Mouse (Mus musculus): ENCODE data around the gene Gm21988. TPM values are rescaled to one million over a fixed set of nuclear protein-coding genes. Genes with fewer than 3 reads are reported as not detected.
A peak's percentile ranks its signal among the peaks of the same experiment; 100 is the strongest.

Gene Gm21988
- polyA plus RNA-seq, 1 experiment from 2014 or later, result 5.2 TPM

DNA sequence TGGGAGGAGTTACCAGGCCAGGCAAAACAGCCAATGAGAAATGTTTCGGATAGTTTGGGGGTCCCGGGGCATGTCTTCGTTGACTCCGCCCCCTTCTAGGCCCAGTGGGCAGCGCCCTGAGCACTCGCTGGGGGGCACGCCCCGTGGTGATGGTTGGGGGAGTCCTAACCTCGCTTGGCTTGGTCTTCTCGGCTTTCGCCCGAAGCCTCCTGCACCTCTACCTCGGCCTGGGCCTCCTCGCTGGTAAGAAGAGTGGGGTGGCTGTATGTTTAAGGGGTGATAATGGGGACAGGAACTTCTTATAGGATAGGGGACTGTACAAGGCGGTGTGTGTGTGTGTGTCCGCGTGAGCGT, 24.8 kb downstream of the Gm21988 start:
- H3K36me3 ChIP-seq (replicated peaks), result no peaks in the 10 kb centered on the region
- peaks cover 36% of the 10 kb centered on the region for H3K4me1 ChIP-seq (replicated peaks)
- H3K9ac ChIP-seq, result no peak overlapping the region
- peaks cover 66% of the 10 kb centered on the region for H3K27me3 ChIP-seq
- no peaks in the 10 kb centered on the region for H3K9me3 ChIP-seq (replicated peaks)
- 12% methylated on average over 18 of the region's 18 CpGs for WGBS (ENCODE audit: insufficient replicate concordance)
- no peak overlapping the region for H3K27ac ChIP-seq (replicated peaks)
- H3K4me2 ChIP-seq, result peak overlapping the region; percentile 60
- peak overlapping the region; percentile 36; the same call in 1 of the 2 replicates for H3K4me3 ChIP-seq (replicated peaks)
- no peak; the same call in 1 of the 2 replicates for ATAC-seq (ENCODE audit: insufficient read depth)

DNA sequence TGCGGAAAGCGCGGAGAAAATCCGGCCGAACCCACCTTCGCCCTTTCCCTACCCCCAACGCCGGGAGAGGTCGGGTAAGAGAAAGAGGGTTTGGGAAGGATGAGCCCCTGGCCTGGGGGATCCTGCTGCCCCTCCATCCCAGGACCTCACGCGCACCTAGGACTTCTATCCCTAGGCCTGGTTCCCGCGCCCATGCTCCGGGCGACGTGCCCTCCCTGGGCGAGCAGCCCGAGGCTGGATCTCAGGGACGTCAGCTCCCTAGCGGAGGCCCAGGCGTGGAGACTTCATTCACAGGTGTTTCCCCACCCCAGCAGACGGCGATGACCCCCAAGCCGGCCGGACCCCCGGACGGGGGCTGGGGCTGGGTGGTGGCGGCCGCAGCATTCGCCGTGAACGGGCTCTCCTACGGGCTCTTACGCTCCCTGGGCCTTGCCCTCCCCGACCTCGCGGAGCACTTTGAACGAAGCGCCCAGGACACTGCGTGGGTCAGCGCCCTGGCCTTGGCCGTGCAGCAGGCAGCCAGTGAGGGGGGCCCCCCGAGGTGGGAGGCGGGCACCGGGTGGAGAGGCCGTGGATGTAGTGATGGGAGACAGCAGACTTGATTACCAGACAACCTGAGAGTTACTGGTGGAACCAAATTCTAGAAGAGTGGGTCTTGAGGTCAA, 25.3 kb downstream of the Gm21988 start:
- 2% methylated on average over 46 of the region's 46 CpGs for WGBS (ENCODE audit: insufficient replicate concordance)
- no peak overlapping the region for H3K9ac ChIP-seq
- ATAC-seq (ENCODE audit: insufficient read depth), result peak; percentile 29; the same call in 1 of the 2 replicates

DNA sequence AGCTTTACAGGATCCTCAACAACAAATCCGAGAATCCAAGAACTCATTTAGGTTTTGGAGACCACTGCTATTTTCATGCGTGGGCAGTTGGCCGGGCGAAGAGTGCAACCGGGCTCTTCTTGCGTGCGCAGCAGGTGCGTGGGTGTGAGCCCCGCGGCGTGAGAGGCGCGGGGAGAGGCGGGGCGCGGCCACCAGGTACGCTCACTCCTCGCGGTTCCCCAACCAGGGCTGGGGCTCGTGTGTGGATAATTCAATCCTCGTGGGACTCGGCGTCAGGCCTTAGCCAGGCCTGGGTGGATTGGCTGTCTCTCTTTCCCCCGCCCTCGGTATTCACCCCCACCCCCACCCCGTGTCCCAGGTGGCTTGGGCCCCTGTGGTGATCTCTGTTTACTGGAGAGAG, 25.9 kb downstream of the Gm21988 start:
- peak overlapping the region; percentile 36 for H3K4me3 ChIP-seq (replicated peaks)
- H3K4me2 ChIP-seq, result peak overlapping the region; percentile 60
- no peaks in the 10 kb centered on the region for H3K9me3 ChIP-seq (replicated peaks)
- H3K27me3 ChIP-seq, result peaks cover 66% of the 10 kb centered on the region
- no peak overlapping the region for H3K9ac ChIP-seq
- H3K36me3 ChIP-seq (replicated peaks), result no peaks in the 10 kb centered on the region
- WGBS (ENCODE audit: insufficient replicate concordance), result 8% methylated on average over 26 of the region's 26 CpGs
- no peak for ATAC-seq (ENCODE audit: insufficient read depth)
- H3K27ac ChIP-seq (replicated peaks), result no peak overlapping the region
- H3K4me1 ChIP-seq (replicated peaks), result peaks cover 25% of the 10 kb centered on the region

More for the DNA sequence above, 25.3 kb downstream of the Gm21988 start:
- Histone ChIP-seq H3K27ac (replicated peaks) (no peak overlapping the region), H3K4me2 (peak overlapping the region; percentile 60), H3K27me3 (peaks cover 66% of the 10 kb centered on the region), H3K4me3 (replicated peaks) (peak overlapping the region; percentile 36), H3K36me3 (replicated peaks) (no peaks in the 10 kb centered on the region), H3K9me3 (replicated peaks) (no peaks in the 10 kb centered on the region), H3K4me1 (replicated peaks) (peaks cover 31% of the 10 kb centered on the region)

DNA sequence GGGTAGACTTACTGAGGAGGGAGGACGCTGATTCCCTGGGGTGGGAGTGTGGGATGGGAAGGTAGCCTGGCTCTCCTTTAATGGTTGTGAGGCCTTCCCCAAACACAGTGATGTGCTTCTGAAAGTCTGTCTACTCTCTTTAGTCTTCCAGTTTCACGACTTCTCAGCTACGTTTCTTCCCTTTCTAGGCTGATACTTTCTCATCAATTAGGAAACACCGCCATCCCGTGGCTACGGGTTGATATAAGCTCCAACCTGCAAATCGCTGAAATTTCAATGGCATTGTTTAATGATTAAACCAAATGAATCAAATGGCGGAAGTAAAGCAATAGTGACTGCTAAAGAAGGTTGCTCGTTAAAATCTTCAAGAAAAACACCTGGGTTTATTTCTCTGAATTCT, 26.7 kb downstream of the Gm21988 start:
- H3K27me3 ChIP-seq, result peaks cover 66% of the 10 kb centered on the region
- 9% methylated on average over 9 of the region's 9 CpGs for WGBS (ENCODE audit: insufficient replicate concordance)
- no peak overlapping the region for H3K27ac ChIP-seq (replicated peaks)
- no peak overlapping the region for H3K4me2 ChIP-seq
- H3K9me3 ChIP-seq (replicated peaks), result no peaks in the 10 kb centered on the region
- peaks cover 16% of the 10 kb centered on the region for H3K4me1 ChIP-seq (replicated peaks)
- H3K4me3 ChIP-seq (replicated peaks), result no peak overlapping the region
- H3K9ac ChIP-seq, result no peak overlapping the region
- no peaks in the 10 kb centered on the region for H3K36me3 ChIP-seq (replicated peaks)
- no peak for ATAC-seq (ENCODE audit: insufficient read depth)

DNA sequence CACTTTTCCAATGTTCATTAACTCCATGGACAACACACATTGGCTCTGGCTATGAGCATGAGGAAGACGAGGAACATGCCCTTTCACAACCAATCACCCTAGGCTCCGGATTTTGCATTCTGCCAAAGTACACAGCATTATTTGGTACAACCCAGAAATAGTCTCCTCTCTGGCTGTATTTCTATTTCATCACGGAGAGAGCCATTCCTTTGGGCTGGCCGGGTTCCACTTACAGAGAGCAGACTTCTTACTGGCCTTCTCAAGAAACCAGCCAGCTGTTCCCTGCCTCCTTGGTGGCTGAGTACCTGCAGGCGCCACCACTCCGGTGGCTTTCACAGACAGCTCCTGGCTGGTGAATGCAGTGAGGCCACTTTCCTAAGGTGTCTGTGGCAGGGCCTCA, 27.2 kb downstream of the Gm21988 start, which contains the start of gene Slc16a11:
Gene Slc16a11 (plus strand): TSS at position 330 of the 400 bp plus-strand sequence.
- no peak within 1 kb of the TSS for H3K9ac ChIP-seq
- no peaks in the 10 kb centered on the region for H3K36me3 ChIP-seq (replicated peaks)
- peak within 1 kb of the TSS; percentile 60 for H3K4me2 ChIP-seq
- peaks cover 66% of the 10 kb centered on the region for H3K27me3 ChIP-seq
- peaks cover 16% of the 10 kb centered on the region for H3K4me1 ChIP-seq (replicated peaks)
- no peak within 1 kb of the TSS for H3K4me3 ChIP-seq (replicated peaks)
- no peak within 1 kb of the TSS for H3K27ac ChIP-seq (replicated peaks)
- whole genome bisulfite sequencing (ENCODE audit: insufficient replicate concordance), result 50% methylated on average over 6 of the region's 6 CpGs
- no peaks in the 10 kb centered on the region for H3K9me3 ChIP-seq (replicated peaks)
- ATAC-seq (ENCODE audit: insufficient read depth), result no peak

DNA sequence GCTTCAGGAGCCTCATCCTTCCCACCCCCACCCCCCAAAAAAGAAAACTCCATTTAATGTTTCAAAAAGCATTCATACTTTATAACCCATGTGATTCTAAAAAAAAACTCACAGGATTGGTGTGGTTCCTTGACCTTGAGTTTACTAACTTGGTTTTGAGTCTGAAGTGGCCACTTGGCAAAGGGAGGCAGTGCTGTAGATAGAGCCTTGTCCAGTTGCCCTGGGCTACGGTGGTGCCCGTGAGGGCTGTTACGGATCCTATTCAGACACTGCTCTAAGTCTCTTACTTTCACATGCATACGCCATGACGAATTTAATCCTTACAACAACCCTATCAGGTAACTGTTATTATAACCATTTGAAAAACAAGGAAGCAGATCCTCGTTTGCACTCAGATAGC, 27.7 kb downstream of the Gm21988 start:
- Histone ChIP-seq H3K4me2 (no peak overlapping the region), H3K27ac (replicated peaks) (no peak overlapping the region), H3K27me3 (peaks cover 67% of the 10 kb centered on the region), H3K4me3 (replicated peaks) (no peak overlapping the region), H3K9me3 (replicated peaks) (no peaks in the 10 kb centered on the region), H3K36me3 (replicated peaks) (no peaks in the 10 kb centered on the region), H3K9ac (no peak overlapping the region), H3K4me1 (replicated peaks) (peaks cover 16% of the 10 kb centered on the region)
- 69% methylated on average over 6 of the region's 6 CpGs for WGBS (ENCODE audit: insufficient replicate concordance)
- ATAC-seq (ENCODE audit: insufficient read depth), result no peak

DNA sequence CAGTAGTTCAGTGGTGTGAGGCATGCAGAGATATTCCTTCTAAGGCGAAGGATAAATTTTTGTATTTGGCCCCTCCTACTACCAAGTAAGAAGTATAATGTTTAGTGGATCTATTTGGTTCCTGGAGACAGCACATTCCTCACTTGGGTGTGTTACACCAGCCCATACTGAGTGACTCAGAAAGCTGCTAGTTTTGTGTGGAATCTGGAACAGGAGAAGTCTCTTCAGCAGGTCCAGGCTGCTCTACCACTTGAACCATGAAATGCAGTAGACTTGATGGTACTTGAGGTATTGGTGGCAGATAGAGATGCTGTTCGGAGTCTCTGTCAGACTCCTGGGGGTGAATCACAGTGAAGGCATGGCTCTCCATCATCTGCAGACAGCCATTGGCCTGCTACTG, 28.9 kb downstream of the Gm21988 start:
- 80% methylated on average over 2 of the region's 2 CpGs for WGBS (ENCODE audit: insufficient replicate concordance)

DNA sequence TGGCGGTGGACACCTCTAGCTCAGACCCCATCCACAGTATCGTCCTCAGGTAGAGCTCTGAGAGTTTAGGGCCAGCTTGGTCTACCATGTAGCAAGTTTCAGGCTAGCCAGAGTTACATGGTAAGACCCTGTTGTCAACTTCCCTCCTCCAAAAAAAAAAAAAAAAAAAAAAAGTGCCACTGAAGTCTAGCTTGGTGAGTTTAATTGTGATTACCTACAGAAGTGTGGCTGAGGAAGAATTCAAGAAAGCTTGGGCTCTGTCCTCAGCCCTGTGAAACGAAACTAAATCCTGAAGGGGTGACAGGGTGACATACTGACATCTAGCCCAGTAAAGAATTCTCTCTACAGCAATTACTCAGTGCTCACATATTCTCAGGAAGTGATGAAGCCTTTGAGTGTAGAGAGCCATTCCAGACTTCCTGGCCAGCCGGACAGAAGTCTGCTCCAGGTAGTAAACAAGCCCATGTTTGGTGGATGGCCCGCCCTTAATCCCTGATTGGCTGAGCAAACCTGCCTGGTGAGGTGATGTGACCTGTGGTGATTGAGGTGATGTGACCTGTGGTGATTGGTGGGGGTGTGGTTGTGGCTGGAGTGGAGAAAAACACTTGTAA, 30.7 kb downstream of the Gm21988 start:
- H3K27me3 ChIP-seq, result peaks cover 37% of the 10 kb centered on the region
- no peak overlapping the region for H3K9ac ChIP-seq
- no peaks in the 10 kb centered on the region for H3K36me3 ChIP-seq (replicated peaks)
- 47% methylated on average over 5 of the region's 5 CpGs for WGBS (ENCODE audit: insufficient replicate concordance)
- H3K9me3 ChIP-seq (replicated peaks), result no peaks in the 10 kb centered on the region
- no peak overlapping the region for H3K4me3 ChIP-seq (replicated peaks)
- no peak for ATAC-seq (ENCODE audit: insufficient read depth)
- peaks cover 3% of the 10 kb centered on the region for H3K4me1 ChIP-seq (replicated peaks)
- H3K4me2 ChIP-seq, result no peak overlapping the region
- H3K27ac ChIP-seq (replicated peaks), result no peak overlapping the region

More for the DNA sequence above, 28.9 kb downstream of the Gm21988 start:
- no peaks in the 10 kb centered on the region for H3K36me3 ChIP-seq (replicated peaks)
- H3K4me2 ChIP-seq, result no peak overlapping the region
- H3K4me3 ChIP-seq (replicated peaks), result no peak overlapping the region
- H3K9ac ChIP-seq, result no peak overlapping the region
- H3K9me3 ChIP-seq (replicated peaks), result no peaks in the 10 kb centered on the region
- no peak overlapping the region for H3K27ac ChIP-seq (replicated peaks)
- ATAC-seq (ENCODE audit: insufficient read depth), result no peak
- peaks cover 54% of the 10 kb centered on the region for H3K27me3 ChIP-seq
- peaks cover 16% of the 10 kb centered on the region for H3K4me1 ChIP-seq (replicated peaks)

DNA sequence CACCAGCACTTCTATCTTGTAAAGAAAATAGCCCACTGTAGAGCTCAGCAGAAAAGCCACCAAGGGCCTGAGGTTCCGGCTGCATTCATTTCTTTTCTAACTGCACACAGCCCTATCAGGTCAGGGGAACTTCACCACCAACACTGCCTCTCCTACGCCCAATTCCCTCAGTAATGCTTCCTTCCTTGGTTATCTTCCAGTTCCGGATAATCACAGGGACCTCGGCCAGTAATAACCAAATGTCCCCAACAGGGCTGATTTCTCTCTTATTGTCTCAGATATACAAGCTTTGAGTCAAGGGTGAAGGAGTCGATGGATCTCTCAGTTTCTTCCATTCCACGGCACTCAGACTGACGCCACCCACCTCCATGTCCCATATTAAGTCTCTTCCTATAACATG, 32.3 kb downstream of the Gm21988 start:
- 59% methylated on average over 7 of the region's 7 CpGs for WGBS (ENCODE audit: insufficient replicate concordance)
- ATAC-seq (ENCODE audit: insufficient read depth), result no peak

DNA sequence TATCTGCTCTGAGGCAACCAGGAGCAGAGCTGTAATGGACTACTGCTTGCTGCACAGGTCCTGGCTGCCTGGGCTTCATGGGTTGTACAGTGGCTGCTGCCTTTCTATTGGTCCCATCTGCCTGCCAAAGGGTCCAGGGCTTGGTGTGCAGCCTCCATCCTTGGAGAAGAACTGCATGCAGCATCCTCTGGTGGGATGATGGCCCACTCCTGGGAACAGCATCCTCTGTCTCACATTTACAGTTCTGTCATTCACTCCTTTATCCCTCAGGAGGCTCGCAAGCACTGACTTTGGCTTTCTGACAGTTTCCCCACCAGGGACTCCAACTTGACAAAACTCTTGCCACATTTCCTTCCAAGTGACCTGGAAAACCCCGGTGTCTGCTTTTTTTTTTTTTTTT, 32.8 kb downstream of the Gm21988 start:
- Histone ChIP-seq H3K27ac (replicated peaks) (no peak overlapping the region), H3K4me1 (replicated peaks) (peaks cover 1% of the 10 kb centered on the region; the same call in 1 of the 2 replicates), H3K9ac (no peak overlapping the region), H3K9me3 (replicated peaks) (no peaks in the 10 kb centered on the region), H3K4me3 (replicated peaks) (no peak overlapping the region), H3K36me3 (replicated peaks) (no peaks in the 10 kb centered on the region), H3K27me3 (peaks cover 20% of the 10 kb centered on the region), H3K4me2 (no peak overlapping the region)
- WGBS (ENCODE audit: insufficient replicate concordance), result 54% methylated on average over 2 of the region's 2 CpGs
- no peak for ATAC-seq (ENCODE audit: insufficient read depth)

More for the DNA sequence above, 32.3 kb downstream of the Gm21988 start:
- no peak overlapping the region for H3K27ac ChIP-seq (replicated peaks)
- peaks cover 23% of the 10 kb centered on the region for H3K27me3 ChIP-seq
- H3K4me3 ChIP-seq (replicated peaks), result no peak overlapping the region
- no peaks in the 10 kb centered on the region; the same call in 1 of the 2 replicates for H3K4me1 ChIP-seq (replicated peaks)
- no peaks in the 10 kb centered on the region for H3K36me3 ChIP-seq (replicated peaks)
- no peaks in the 10 kb centered on the region for H3K9me3 ChIP-seq (replicated peaks)
- H3K4me2 ChIP-seq, result no peak overlapping the region
- no peak overlapping the region for H3K9ac ChIP-seq

DNA sequence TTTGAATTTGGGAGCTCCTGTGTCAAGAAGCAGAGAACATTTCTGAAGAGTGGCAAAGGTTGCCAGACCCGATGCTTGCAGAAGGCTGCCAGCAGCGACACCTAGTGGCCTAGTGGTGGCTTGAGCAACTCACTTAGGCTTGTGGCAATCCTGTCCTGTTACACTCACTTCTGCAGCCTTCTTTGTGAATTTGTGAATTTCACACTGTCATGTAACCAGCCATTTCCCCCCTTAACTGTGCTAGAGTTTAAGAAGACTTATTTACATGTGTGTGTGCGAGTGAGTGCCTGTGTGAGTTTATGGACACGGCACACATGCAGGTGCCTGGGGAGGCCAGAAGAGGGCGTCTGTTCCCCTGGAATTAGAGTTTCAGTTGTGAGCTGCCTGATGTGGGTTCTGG, 37.9 kb downstream of the Gm21988 start:
- H3K4me2 ChIP-seq, result no peak overlapping the region
- 0 out of 2 replicates have a peak, but pooled peaks cover 3% of the 10 kb centered on the region for H3K4me1 ChIP-seq (replicated peaks)
- H3K27me3 ChIP-seq, result peaks cover 11% of the 10 kb centered on the region; the same call in 1 of the 2 replicates
- no peaks in the 10 kb centered on the region for H3K9me3 ChIP-seq (replicated peaks)
- H3K36me3 ChIP-seq (replicated peaks), result no peaks in the 10 kb centered on the region
- no peak overlapping the region for H3K27ac ChIP-seq (replicated peaks)
- no peak overlapping the region for H3K4me3 ChIP-seq (replicated peaks)
- 37% methylated on average over 5 of the region's 5 CpGs for WGBS (ENCODE audit: insufficient replicate concordance)
- no peak for ATAC-seq (ENCODE audit: insufficient read depth)
- no peak overlapping the region for H3K9ac ChIP-seq
